Mouse (Mus musculus): ENCODE data around the gene Tmem201. TPM values are rescaled to one million over a fixed set of nuclear protein-coding genes. Genes with fewer than 3 reads are reported as not detected.

Tmem201 gene
- polyA plus RNA-seq (2014; fragmentation: Nextera tagmentation; extraction: Ambion mirVana), result 17.9 and 19.3 TPM in 2 replicates

DNA sequence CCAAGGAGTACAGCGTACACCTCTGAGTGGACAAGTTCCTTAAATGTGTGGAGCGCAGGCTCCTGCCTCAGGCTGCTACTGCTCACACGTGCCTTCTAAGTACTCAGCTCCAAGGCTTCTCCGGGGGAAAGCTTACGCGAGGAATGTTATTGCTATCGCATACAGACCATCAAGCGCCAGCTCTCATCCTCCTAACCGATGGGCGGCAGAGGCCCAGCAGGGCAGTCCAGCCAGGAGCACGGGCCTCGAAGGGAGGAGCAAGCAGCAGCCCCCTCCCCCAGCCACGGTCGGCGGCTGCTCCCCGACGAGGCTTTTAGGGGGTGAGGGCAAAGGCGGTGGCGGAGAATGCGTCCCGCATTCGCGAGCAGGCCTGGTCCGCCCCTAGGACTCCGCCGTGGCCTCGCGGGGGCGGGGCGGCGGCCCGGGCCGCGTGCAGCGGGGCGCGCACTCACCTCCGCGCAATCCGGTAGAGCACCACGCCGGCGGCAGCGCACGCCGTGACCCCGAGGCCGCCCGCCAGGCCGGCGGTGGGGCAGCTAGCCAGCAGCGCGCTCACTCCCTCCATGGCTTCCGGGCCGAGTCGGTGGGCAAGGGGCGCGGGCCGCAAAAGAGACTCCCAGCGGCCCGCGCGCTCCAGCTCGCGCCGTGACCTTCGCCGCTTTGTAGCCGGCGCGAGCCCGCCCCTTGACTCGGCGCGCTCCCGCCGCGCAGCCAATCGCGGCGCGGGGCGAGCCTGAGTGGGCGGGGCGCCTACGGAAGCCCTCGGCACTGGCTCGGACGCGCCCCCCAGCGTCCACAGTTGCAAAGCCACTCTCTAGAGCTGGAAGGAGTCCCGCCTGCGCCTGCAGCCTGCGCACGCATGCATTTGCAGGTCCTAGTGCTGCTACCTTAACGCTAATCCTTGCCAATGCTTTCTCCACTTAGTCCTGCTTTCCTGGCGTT, at the start of gene Tmem201:
TSS of gene Tmem201 (minus strand) at position 662 of the 942 bp plus-strand sequence.
- peak within 1 kb of the TSS; percentile 98 for H3K4me2 ChIP-seq (replicated peaks; ENCODE audit: low read depth, low read length)
- peak within 1 kb of the TSS; percentile 90 for H3K9ac ChIP-seq (ENCODE audit: low read depth, low read length)
- peak within 1 kb of the TSS; percentile 66 for H3K4me3 ChIP-seq (ENCODE audit: low read depth, low read length)
- H3K36me3 ChIP-seq (ENCODE audit: control insufficient read depth, insufficient read depth, low read length), result no peaks in the 10 kb centered on the region
- no peaks in the 10 kb centered on the region for H3K27me3 ChIP-seq (ENCODE audit: control insufficient read depth, insufficient read depth, low read length)
- H3K4me1 ChIP-seq (replicated peaks; ENCODE audit: control insufficient read depth, insufficient read depth, low read length), result peaks cover 22% of the 10 kb centered on the region
- 2% methylated on average over 82 of the region's 97 CpGs for WGBS
- peak within 1 kb of the TSS; percentile 81 for H3K27ac ChIP-seq (ENCODE audit: low read depth, low read length)
- no peaks in the 10 kb centered on the region for H3K9me3 ChIP-seq (ENCODE audit: control insufficient read depth, low read length)
- ATAC-seq (ENCODE audit: low FRiP score) (peak; percentile 91), DNase-seq (ENCODE audit: low spot score) (peak; percentile 99)

DNA sequence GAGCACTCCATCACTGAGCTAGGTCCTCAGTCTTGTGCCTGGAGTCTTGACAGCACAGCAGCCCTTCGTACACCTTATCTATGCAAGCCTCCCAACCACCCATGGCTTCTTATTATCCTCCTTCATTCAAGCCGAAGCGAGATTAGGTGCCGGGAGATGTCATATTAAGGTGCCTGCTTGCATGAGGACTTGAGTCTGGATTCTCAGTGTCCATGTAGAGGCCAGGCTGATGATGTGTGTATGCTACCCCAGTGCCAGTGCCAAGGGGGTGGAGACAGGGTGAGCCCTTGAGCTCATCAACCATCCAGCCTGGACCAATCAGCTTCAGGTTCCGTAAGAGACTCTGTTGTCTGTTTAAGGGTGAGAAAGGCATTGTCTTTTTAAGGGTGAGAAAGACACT, 47.1 kb upstream of the Tmem201 start:
- H3K36me3 ChIP-seq (ENCODE audit: control insufficient read depth, insufficient read depth, low read length), result no peaks in the 10 kb centered on the region
- no peak overlapping the region for H3K4me3 ChIP-seq (ENCODE audit: low read depth, low read length)
- no peak overlapping the region for H3K9ac ChIP-seq (ENCODE audit: low read depth, low read length)
- H3K4me2 ChIP-seq (replicated peaks; ENCODE audit: low read depth, low read length), result no peak overlapping the region
- no peak overlapping the region for H3K27ac ChIP-seq (ENCODE audit: low read depth, low read length)
- H3K4me1 ChIP-seq (replicated peaks; ENCODE audit: control insufficient read depth, insufficient read depth, low read length), result no peaks in the 10 kb centered on the region
- H3K9me3 ChIP-seq (ENCODE audit: control insufficient read depth, low read length), result no peaks in the 10 kb centered on the region
- ATAC-seq (ENCODE audit: low FRiP score), result no peak
- 87% methylated on average over 5 of the region's 5 CpGs for WGBS
- no peaks in the 10 kb centered on the region for H3K27me3 ChIP-seq (ENCODE audit: control insufficient read depth, insufficient read depth, low read length)
- DNase-seq (ENCODE audit: low spot score), result no peak

DNA sequence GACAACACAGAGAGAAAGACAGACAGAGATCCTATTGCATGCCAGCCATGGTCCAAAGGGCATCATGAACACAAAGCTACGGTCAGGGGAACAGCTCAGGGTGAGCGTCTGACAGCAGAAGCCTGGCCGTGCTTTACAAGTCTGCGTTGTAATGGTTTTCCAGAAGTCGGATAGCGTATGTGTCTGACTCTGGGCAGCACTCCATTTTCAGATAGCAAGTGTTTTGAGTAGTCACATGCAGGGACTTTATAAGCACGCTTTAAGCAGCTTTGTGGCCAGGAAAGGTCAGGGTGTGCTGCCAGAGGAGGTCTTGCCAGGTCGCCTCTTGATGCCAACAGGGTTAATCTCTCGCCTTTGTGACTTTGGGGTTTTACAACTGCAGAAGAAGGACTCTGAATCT, 46.5 kb upstream of the Tmem201 start:
- DNase-seq (ENCODE audit: low spot score) (no peak), ATAC-seq (ENCODE audit: low FRiP score) (no peak)
- no peak overlapping the region for H3K4me2 ChIP-seq (replicated peaks; ENCODE audit: low read depth, low read length)
- no peaks in the 10 kb centered on the region for H3K36me3 ChIP-seq (ENCODE audit: control insufficient read depth, insufficient read depth, low read length)
- no peak overlapping the region for H3K9ac ChIP-seq (ENCODE audit: low read depth, low read length)
- 91% methylated on average over 9 of the region's 9 CpGs for WGBS
- H3K4me3 ChIP-seq (ENCODE audit: low read depth, low read length), result no peak overlapping the region
- no peaks in the 10 kb centered on the region for H3K4me1 ChIP-seq (replicated peaks; ENCODE audit: control insufficient read depth, insufficient read depth, low read length)
- H3K27me3 ChIP-seq (ENCODE audit: control insufficient read depth, insufficient read depth, low read length), result no peaks in the 10 kb centered on the region
- no peaks in the 10 kb centered on the region for H3K9me3 ChIP-seq (ENCODE audit: control insufficient read depth, low read length)
- no peak overlapping the region for H3K27ac ChIP-seq (ENCODE audit: low read depth, low read length)

DNA sequence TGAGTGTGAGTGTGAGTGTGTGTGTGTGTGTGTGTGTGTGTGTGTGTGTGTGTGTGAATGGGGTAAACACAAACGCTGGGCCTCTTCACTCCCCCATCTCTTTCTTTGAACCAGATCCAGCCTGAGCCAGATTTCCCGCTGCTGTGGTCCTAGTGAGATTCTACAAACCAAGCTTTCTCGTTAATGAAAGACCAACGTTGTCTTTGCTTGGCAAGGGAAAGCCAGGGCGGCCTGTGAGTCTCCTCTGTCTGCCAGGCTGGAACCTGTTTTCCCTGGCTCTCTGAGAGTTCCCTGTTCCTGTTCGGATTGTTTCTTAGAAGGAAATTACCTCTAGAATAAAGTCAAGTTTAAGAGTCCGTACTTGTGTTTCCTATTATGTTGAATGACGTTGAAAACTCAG, 45.1 kb upstream of the Tmem201 start:
- no peak overlapping the region for H3K4me3 ChIP-seq (ENCODE audit: low read depth, low read length)
- no peaks in the 10 kb centered on the region for H3K9me3 ChIP-seq (ENCODE audit: control insufficient read depth, low read length)
- no peak overlapping the region for H3K9ac ChIP-seq (ENCODE audit: low read depth, low read length)
- DNase-seq (ENCODE audit: low spot score) (no peak), ATAC-seq (ENCODE audit: low FRiP score) (no peak)
- no peaks in the 10 kb centered on the region for H3K4me1 ChIP-seq (replicated peaks; ENCODE audit: control insufficient read depth, insufficient read depth, low read length)
- H3K4me2 ChIP-seq (replicated peaks; ENCODE audit: low read depth, low read length), result no peak overlapping the region
- no peak overlapping the region for H3K27ac ChIP-seq (ENCODE audit: low read depth, low read length)
- no peaks in the 10 kb centered on the region for H3K36me3 ChIP-seq (ENCODE audit: control insufficient read depth, insufficient read depth, low read length)
- 82% methylated on average over 8 of the region's 8 CpGs for WGBS
- no peaks in the 10 kb centered on the region for H3K27me3 ChIP-seq (ENCODE audit: control insufficient read depth, insufficient read depth, low read length)

DNA sequence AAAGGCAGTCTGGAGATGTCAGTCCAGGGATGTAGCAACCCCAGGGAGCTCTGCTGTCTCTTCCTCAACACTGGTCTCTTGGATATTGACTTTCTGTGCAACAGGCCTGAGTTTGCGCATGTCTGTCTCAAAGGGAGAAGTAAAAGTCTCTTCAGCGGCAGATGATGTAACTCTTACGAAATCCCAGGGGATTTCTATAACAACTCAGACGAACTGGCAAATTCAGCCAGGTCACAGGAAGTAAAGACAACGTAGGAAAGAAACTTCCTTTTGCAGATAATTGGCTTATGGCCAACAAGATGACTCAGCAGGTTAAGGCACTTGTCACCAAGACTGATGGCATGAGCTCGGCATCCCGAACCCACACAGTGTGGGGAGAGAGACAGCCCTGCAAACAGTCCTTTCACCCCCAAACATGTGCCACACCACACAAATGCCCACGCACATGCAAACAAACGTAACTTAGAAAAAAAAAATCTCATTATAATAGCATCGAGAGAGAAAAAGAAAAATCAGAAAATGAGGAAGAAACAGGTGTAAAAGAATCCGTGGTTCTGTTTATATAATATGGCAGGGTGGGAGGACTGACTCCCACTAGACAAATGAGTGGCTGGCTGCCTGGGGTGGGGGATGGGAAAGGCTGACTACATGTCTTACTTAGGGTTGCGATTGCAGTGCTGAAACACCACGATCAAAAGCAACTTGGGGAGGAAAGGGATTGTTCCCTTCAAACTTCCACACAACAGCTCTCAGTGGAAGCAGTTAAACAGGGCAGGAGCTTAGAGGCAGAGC, 42.9 kb upstream of the Tmem201 start:
- H3K27ac ChIP-seq (ENCODE audit: low read depth, low read length), result no peak overlapping the region
- ATAC-seq (ENCODE audit: low FRiP score) (no peak), DNase-seq (ENCODE audit: low spot score) (no peak)
- no peaks in the 10 kb centered on the region for H3K4me1 ChIP-seq (replicated peaks; ENCODE audit: control insufficient read depth, insufficient read depth, low read length)
- no peak overlapping the region for H3K4me2 ChIP-seq (replicated peaks; ENCODE audit: low read depth, low read length)
- no peak overlapping the region for H3K9ac ChIP-seq (ENCODE audit: low read depth, low read length)
- H3K27me3 ChIP-seq (ENCODE audit: control insufficient read depth, insufficient read depth, low read length), result no peaks in the 10 kb centered on the region
- H3K36me3 ChIP-seq (ENCODE audit: control insufficient read depth, insufficient read depth, low read length), result no peaks in the 10 kb centered on the region
- WGBS, result 79% methylated on average over 13 of the region's 13 CpGs
- H3K4me3 ChIP-seq (ENCODE audit: low read depth, low read length), result no peak overlapping the region
- H3K9me3 ChIP-seq (ENCODE audit: control insufficient read depth, low read length), result no peaks in the 10 kb centered on the region

DNA sequence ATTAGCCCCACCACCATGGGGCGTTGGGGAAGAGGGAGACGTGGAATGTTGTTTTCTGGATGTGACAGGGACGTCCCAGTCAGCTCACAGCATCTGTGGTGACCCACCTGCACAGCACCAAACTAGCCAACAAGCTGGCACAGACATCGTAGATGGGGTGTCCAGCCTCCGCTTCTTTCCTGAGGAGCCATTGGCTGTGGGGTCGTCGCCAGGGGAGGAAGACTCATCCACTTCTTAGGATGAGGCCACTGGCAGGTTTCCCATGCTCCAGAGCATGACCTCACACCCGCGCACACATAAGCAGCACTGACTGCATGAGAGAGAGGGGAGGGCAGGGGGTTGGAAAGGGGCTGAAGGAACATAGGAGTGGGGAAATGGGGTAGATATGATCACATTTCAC, 42.1 kb upstream of the Tmem201 start:
- DNase-seq (ENCODE audit: low spot score), result no peak
- Histone ChIP-seq H3K9ac (ENCODE audit: low read depth, low read length) (no peak overlapping the region), H3K27ac (ENCODE audit: low read depth, low read length) (no peak overlapping the region), H3K4me1 (replicated peaks; ENCODE audit: control insufficient read depth, insufficient read depth, low read length) (no peaks in the 10 kb centered on the region), H3K9me3 (ENCODE audit: control insufficient read depth, low read length) (no peaks in the 10 kb centered on the region), H3K27me3 (ENCODE audit: control insufficient read depth, insufficient read depth, low read length) (no peaks in the 10 kb centered on the region), H3K36me3 (ENCODE audit: control insufficient read depth, insufficient read depth, low read length) (no peaks in the 10 kb centered on the region), H3K4me2 (replicated peaks; ENCODE audit: low read depth, low read length) (no peak overlapping the region), H3K4me3 (ENCODE audit: low read depth, low read length) (no peak overlapping the region)
- no peak for ATAC-seq (ENCODE audit: low FRiP score)
- 80% methylated on average over 9 of the region's 9 CpGs for WGBS

DNA sequence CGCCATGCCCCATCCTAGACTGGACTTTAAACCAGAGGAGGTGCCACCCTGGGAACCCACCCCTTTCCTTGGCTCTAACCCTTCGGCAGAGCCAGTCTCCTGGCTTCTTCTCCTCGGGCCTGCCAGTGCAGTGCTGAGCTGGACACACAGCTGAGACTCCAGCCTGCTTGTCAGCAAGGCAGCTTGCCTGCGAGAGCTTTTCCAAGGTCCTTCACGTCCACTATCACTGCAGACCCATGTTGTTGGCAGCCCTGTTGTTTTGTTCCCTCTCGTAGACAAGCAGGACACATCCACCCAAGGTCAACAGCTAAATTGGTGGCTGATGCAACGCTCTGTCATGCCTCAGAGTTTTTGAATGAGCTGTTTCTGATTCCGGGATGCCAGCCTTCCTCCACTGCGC, 39.3 kb upstream of the Tmem201 start:
- Histone ChIP-seq H3K9ac (ENCODE audit: low read depth, low read length) (no peak overlapping the region), H3K9me3 (ENCODE audit: control insufficient read depth, low read length) (no peaks in the 10 kb centered on the region), H3K4me3 (ENCODE audit: low read depth, low read length) (no peak overlapping the region), H3K4me2 (replicated peaks; ENCODE audit: low read depth, low read length) (no peak overlapping the region), H3K4me1 (replicated peaks; ENCODE audit: control insufficient read depth, insufficient read depth, low read length) (no peaks in the 10 kb centered on the region), H3K27me3 (ENCODE audit: control insufficient read depth, insufficient read depth, low read length) (no peaks in the 10 kb centered on the region), H3K36me3 (ENCODE audit: control insufficient read depth, insufficient read depth, low read length) (no peaks in the 10 kb centered on the region), H3K27ac (ENCODE audit: low read depth, low read length) (no peak overlapping the region)
- DNase-seq (ENCODE audit: low spot score) (no peak), ATAC-seq (ENCODE audit: low FRiP score) (no peak)
- 81% methylated on average over 9 of the region's 9 CpGs for WGBS

DNA sequence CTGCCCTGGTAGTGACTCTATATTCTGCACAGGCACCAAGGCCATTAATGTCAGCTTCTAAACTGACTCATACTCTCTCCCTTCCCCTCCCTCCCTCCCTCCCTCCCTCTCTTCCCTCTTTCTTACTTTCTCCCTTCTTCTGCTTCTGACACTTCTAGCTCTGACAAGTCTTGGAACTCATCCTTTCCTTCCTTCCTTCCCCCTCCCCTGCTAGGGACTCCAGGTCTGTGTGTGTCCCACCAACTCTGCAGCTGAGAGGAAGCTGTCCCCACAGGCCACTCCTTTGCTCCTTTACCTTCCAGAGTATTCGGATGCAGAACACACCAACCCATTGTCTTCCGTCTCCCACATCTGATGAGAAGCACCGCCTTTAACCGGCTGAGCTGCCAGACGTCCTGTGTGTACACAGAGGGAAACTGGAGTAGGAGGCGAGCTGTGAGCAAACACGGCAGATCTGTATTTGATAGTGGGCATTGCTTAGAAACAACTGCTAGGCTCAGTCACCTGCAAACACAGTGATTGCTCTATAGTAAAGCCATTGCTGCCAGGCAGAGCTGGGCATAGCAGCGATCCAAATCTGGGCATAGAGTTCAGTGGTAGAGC, 38.0 kb upstream of the Tmem201 start:
- Histone ChIP-seq H3K4me1 (replicated peaks; ENCODE audit: control insufficient read depth, insufficient read depth, low read length) (no peaks in the 10 kb centered on the region), H3K36me3 (ENCODE audit: control insufficient read depth, insufficient read depth, low read length) (no peaks in the 10 kb centered on the region), H3K27me3 (ENCODE audit: control insufficient read depth, insufficient read depth, low read length) (no peaks in the 10 kb centered on the region), H3K27ac (ENCODE audit: low read depth, low read length) (no peak overlapping the region), H3K4me2 (replicated peaks; ENCODE audit: low read depth, low read length) (no peak overlapping the region), H3K9ac (ENCODE audit: low read depth, low read length) (no peak overlapping the region), H3K9me3 (ENCODE audit: control insufficient read depth, low read length) (no peaks in the 10 kb centered on the region), H3K4me3 (ENCODE audit: low read depth, low read length) (no peak overlapping the region)
- no peak for DNase-seq (ENCODE audit: low spot score)
- ATAC-seq (ENCODE audit: low FRiP score), result no peak
- 36% methylated on average over 8 of the region's 8 CpGs for WGBS

All from hindbrain, embryonic 11.5 days (tissue).